Mouse (Mus musculus): ENCODE measurements at regions not wholly inside any gene's neighbourhood (a gene's known extent, or its start where the extent isn't known, plus 50 kb on each side); places are given as distances from the start of the nearest gene placed in this dataset.

DNA sequence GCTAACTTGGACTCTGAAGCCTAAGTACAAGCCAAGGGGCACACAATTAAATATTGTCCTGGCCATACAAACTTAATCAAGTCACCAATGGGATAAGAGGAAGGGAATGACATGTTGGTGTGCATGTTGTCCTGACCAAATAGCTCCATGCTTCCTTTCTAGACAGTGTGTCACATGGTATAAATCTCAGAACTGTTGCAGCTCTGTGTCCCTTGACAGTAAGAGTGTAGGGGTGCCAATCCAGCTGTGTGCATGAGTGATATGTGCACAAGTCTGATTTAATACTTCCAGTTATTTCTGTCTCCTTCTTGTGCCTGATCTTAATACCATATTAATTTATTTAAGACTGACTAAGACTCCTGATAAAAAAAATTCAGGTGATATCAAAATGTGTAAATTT is 72.8 kb upstream of the Rxfp2 start:
- no peak for TF ChIP-seq CTCF (IDR thresholded peaks at IDR 0.05; ENCODE audit: low read depth)
- no peak for TF ChIP-seq EP300 (IDR thresholded peaks at IDR 0.05; ENCODE audit: low read depth)

Data from liver, embryonic 14.5 days (tissue).